ENCODE assay signal across 8 mouse cellular contexts in the genomic region with DNA sequence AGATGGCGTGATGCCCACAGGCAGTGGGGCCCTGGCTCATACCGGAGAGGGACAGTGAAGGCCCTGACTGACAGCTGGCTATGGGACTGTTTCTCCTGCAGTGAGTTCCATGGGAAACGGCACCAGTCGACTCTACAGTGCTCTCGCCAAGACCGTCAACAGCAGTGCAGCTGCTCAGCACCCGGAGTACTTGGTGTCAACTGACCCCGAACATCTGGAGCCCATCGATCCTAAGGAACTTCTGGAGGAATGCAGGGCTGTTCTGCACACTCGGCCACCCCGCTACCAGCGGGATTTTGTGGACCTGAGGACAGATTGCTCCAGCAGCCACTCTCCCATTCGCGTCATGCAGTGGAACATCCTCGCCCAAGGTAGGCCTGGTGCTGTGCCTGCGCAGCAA. TPM values are rescaled to one million over a fixed set of nuclear protein-coding genes. Genes with fewer than 3 reads are reported as not detected.
DNase-seq lines count a peak whose midpoint lies in the region; ATAC-seq lines count a peak whose summit lies in the region.
"Had no signal": no experiment of that assay in that cellular context is flagged by ENCODE, and none has a peak within 500 bp of the region (broad histone marks: within the 10 kb centered on the region; RNA-seq: fewer than 3 reads in every experiment).

No protein-coding gene starts in this region.

- 67% methylated on average over 16 of the region's 16 CpGs for WGBS in kidney, embryonic 14.5 days
- WGBS in kidney, embryonic 15.5 days, result 70% methylated on average over 16 of the region's 16 CpGs
- WGBS in embryonic facial prominence, embryonic 11.5 days, result 58% methylated on average over 16 of the region's 16 CpGs

- peaks cover 27% of the 10 kb centered on the region for H3K36me3 ChIP-seq in kidney, embryonic 14.5 days (ENCODE audit: control insufficient read depth, insufficient read depth, low read length)
- peaks cover 42% of the 10 kb centered on the region for H3K36me3 ChIP-seq in kidney, embryonic 15.5 days
- peaks cover 5% of the 10 kb centered on the region for H3K36me3 ChIP-seq in embryonic facial prominence, embryonic 11.5 days (replicated peaks; ENCODE audit: control insufficient read depth, insufficient read depth, low read depth, low read length)

- H3K9me3 ChIP-seq in kidney, embryonic 14.5 days (ENCODE audit: control insufficient read depth, low read length), result no peaks in the 10 kb centered on the region
- no peaks in the 10 kb centered on the region for H3K9me3 ChIP-seq in kidney, embryonic 15.5 days (replicated peaks)
- no peaks in the 10 kb centered on the region for H3K9me3 ChIP-seq in embryonic facial prominence, embryonic 11.5 days (replicated peaks; ENCODE audit: control insufficient read depth, low read length)

- ATAC-seq in kidney, embryonic 14.5 days (ENCODE audit: low FRiP score, low TSS enrichment), result peak; percentile 71
- ATAC-seq in kidney, embryonic 15.5 days (replicated peaks; ENCODE audit: low FRiP score), result no peak
- no peak for ATAC-seq in embryonic facial prominence, embryonic 11.5 days (replicated peaks; ENCODE audit: insufficient number of reproducible peaks, low FRiP score, low TSS enrichment, low read depth)

- intact Hi-C loops in heart, postnatal 14 days (cut with DNase I), result no loop called here

- H3K4me1 ChIP-seq in kidney, embryonic 14.5 days (ENCODE audit: control insufficient read depth, insufficient read depth, low read length), result no peaks in the 10 kb centered on the region
- H3K4me1 ChIP-seq in kidney, embryonic 15.5 days, result peaks cover 5% of the 10 kb centered on the region; the same call in 1 of the 2 replicates
- H3K4me1 ChIP-seq in embryonic facial prominence, embryonic 11.5 days (ENCODE audit: control insufficient read depth, insufficient read depth, low read length), result no peaks in the 10 kb centered on the region

- H3K4me3 ChIP-seq in kidney, embryonic 14.5 days (ENCODE audit: low read length), result no peak overlapping the region
- H3K4me3 ChIP-seq in kidney, embryonic 15.5 days (replicated peaks), result no peak overlapping the region
- no peak overlapping the region for H3K4me3 ChIP-seq in embryonic facial prominence, embryonic 11.5 days (ENCODE audit: low read depth, low read length)

- no peaks in the 10 kb centered on the region for H3K27me3 ChIP-seq in kidney, embryonic 14.5 days (ENCODE audit: control insufficient read depth, insufficient read depth, low read length)
- H3K27me3 ChIP-seq in kidney, embryonic 15.5 days, result no peaks in the 10 kb centered on the region
- no peaks in the 10 kb centered on the region for H3K27me3 ChIP-seq in embryonic facial prominence, embryonic 11.5 days (ENCODE audit: control insufficient read depth, insufficient read depth, low read length)

- DNase-seq in embryonic facial prominence, embryonic 11.5 days (ENCODE audit: low spot score), result peak; percentile 41
- DNase-seq in heart, postnatal 14 days, result peak; percentile 39 to 51
- peak; percentile 59 for DNase-seq in lung, postnatal 36 days
- DNase-seq in cerebellum, postnatal 14 days, result no peak
- DNase-seq in urinary bladder, postnatal 10 days (ENCODE audit: low spot score), result no peak
- DNase-seq: right cerebral cortex, postnatal 4 days had no signal

- H3K9ac ChIP-seq in kidney, embryonic 14.5 days (ENCODE audit: low read depth, low read length), result no peak overlapping the region
- no peak overlapping the region for H3K9ac ChIP-seq in kidney, embryonic 15.5 days
- H3K9ac ChIP-seq in embryonic facial prominence, embryonic 11.5 days (replicated peaks; ENCODE audit: low read length), result no peak overlapping the region

- H3K27ac ChIP-seq in kidney, embryonic 14.5 days (ENCODE audit: low read depth, low read length), result no peak overlapping the region
- H3K27ac ChIP-seq in kidney, embryonic 15.5 days, result no peak overlapping the region
- H3K27ac ChIP-seq in embryonic facial prominence, embryonic 11.5 days (replicated peaks; ENCODE audit: low read depth, low read length), result no peak overlapping the region

- no peak overlapping the region for H3K4me2 ChIP-seq in kidney, embryonic 14.5 days (replicated peaks; ENCODE audit: low read depth, low read length)
- H3K4me2 ChIP-seq in kidney, embryonic 15.5 days, result no peak overlapping the region
- no peak overlapping the region for H3K4me2 ChIP-seq in embryonic facial prominence, embryonic 11.5 days (ENCODE audit: low read depth, low read length)

RNA-seq across cellular contexts. Expression of a gene that starts 23.5 kb away (rescaled TPM):
- 8.0 and 10.4 TPM in 2 replicates for polyA plus RNA-seq in kidney, embryonic 14.5 days (2014; fragmentation: Nextera tagmentation; extraction: Ambion mirVana)
- polyA plus RNA-seq in kidney, embryonic 15.5 days (2015; fragmentation: Nextera tagmentation; extraction: Ambion mirVana), result 8.5 and 8.8 TPM in 2 replicates
- polyA plus RNA-seq in embryonic facial prominence, embryonic 11.5 days (2014; fragmentation: Nextera tagmentation; extraction: Ambion mirVana), result 11.0 and 11.5 TPM in 2 replicates
- 10 to 100 TPM; 53.9 to 68.6 TPM for total RNA-seq in heart, postnatal 14 days (2021)

Comparison
In these comparisons a context has a peak if more than half of its experiments do, and no peak if none do; other contexts are left out.
1. DNase-seq: peak in embryonic facial prominence, embryonic 11.5 days (single experiment), heart, postnatal 14 days (2 of 2) and lung, postnatal 36 days (single experiment); none in cerebellum, postnatal 14 days (0 of 2) and urinary bladder, postnatal 10 days (single experiment).